Mouse (Mus musculus): ENCODE measurements around the gene Vwa7.
"Not testable (repeated sequence)": the region's sequence is repeated elsewhere in the genome, so short reads cannot be mapped to it uniquely, and the experiment has no call there.

Gene Vwa7

DNA sequence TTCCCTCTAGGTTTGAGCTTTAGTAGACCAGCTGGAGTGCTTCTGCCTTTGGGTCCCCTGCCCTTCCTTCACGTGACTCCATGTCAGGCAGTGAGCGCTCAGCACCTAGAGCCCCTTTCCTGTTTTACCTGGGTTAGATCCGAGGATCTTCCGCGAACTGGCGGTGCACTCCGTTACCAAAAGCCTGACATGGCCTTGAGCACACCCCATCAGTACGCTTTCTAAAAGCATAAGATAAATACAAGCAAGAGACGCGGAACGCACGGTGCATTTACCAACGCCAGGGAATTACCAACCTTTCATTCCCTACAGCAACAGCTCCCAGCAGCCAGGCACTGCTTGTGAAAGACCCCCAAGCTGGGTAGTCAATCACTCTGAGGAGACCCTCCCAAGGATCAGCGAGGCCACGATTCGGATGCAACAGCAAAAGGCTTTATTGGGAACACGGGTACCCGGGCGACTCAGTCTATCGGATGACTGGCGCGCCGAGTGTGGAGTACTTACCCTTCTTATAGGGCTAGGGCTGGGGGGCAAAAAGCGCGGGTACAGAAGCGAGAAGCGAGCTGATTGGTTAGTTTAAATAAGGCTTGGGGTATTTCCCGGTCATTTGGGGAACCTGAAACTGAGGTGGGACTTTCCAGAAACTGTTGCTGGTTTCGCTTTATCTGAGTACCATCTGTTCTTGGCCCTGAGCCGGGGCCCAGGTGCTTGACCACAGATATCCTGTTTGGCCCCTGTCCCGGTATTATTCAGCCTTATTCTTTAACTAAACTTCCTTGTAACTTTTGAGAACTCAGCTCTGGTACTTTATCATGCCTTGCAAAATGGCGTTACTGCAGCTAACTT is 16.3 kb upstream of the Vwa7 start:
- intact Hi-C loops (cut with DNase I): not testable (repeated sequence)

GRCm38 (mm10) chr17:35000717-35001451 is 15.5 kb upstream of the Vwa7 start, which contains the start of gene Vars:
Gene Vars (plus strand): TSS chr17:35000987.
- intact Hi-C loops (cut with DNase I): no loop called here

GRCm38 (mm10) chr17:35001452-35002152 is 14.8 kb upstream of the Vwa7 start:
- intact Hi-C loops (cut with DNase I): no loop called here

DNA sequence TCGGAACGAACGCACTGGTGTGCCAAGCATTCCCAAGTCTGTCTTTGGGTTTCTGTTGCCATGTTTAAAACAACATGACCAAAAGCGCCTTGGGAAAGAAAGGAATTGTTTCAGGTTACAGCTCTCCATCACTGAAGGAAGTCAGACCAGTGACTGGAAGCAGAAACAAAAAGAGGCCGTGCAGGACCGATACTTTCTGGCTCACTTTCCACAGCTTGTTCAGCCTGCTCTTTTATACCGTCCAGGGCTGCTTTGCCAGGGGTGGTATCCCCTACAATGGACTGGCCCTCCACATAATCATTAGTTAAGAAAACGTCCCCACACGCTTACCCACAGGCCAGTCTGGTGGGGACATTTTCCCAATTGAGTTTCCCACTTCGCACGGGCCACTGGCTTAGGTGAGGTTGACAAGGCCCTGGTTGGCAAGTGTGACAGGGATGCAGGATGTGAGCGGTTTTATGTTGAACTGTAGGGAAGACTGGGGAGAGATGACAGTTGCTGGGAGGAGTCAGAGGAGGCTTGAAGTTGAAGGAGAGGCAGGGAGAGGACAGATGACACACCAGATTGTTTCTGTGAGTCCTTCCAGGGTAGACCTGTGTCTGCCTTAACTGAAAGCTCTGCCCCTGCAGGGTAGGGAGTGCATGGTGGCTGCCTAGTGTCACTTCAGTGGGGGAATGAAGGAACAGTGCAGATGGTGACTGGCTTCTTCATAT is 14.1 kb upstream of the Vwa7 start:
- intact Hi-C loops (cut with DNase I): no loop called here

- intact Hi-C loops (cut with DNase I): no loop called here
These were observed 13.1 kb upstream of the Vwa7 start for GRCm38 (mm10) chr17:35003022-35003838.

DNA sequence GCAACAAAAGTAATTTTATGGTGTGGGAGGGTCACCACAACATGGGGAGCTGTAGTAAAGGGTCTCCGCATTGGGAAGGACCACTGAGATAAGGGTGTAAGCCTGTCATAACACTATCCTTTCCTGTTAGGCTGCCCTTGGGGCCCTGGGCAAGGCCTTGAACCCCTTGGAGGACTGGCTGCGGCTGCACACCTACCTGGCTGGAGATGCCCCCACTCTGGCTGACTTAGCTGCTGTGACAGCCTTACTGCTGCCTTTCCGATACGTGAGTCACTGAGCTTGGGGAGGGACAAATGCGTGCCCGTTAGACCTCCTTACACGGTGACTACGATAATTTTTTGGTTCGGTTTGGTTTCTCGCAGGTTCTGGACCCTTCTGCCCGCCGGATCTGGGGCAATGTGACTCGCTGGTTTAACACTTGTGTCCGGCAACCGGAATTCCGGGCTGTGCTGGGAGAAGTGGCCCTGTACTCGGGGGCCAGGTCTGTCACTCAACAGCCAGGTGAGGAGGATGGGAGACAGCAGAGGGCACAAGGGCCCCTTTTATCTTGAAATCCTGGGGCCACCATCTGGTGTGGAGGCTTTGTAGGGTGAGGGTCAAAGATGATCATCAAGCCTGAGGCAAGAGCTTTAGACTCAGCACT is 12.2 kb upstream of the Vwa7 start:
- intact Hi-C loops (cut with DNase I): no loop called here

DNA sequence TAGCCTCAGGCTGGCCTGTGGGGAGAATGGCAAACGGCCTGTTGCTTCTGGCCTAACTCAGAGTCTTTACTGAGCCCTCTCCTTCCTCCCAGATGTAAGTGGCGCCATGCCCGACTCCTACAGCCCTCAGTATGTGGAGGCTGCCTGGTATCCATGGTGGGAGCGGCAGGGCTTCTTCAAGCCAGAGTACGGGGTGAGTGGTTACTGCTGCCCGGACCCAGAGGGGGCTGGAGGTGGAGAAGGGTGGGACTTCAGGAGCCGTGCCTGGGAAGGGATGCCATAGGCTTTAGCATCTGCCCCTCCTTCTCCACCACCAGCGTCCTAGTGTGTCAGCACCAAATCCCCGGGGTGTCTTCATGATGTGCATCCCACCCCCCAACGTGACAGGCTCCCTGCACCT is 11.2 kb upstream of the Vwa7 start:
- intact Hi-C loops (cut with DNase I): no loop called here

- intact Hi-C loops (cut with DNase I): not testable (repeated sequence)
These were observed 10.5 kb upstream of the Vwa7 start for GRCm38 (mm10) chr17:35005902-35006301.

GRCm38 (mm10) chr17:35007387-35007991 is 8.9 kb upstream of the Vwa7 start:
- intact Hi-C loops (cut with DNase I): no loop called here

GRCm38 (mm10) chr17:35009586-35009985 is 6.8 kb upstream of the Vwa7 start:
- intact Hi-C loops (cut with DNase I): no loop called here

DNA sequence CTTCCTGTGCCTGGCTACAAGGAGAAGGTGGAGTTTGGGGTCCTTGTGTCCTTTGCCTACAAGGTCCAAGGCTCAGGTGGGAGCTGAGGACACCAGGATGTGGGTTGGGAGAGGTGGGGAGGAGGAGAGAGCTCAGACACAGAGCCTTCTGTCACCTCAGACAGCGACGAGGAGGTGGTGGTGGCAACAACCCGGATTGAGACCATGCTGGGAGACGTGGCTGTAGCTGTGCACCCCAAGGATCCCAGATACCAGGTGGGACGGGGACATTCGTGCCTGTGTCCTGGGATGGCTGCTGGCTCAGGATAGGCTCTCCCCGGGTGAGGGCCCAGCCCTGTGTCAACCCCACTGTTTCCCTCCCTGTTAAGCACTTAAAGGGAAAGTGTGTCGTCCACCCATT is 4.9 kb upstream of the Vwa7 start:
- intact Hi-C loops (cut with DNase I): no loop called here

GRCm38 (mm10) chr17:35012430-35012829 is 3.9 kb upstream of the Vwa7 start:
- intact Hi-C loops (cut with DNase I): no loop called here

DNA sequence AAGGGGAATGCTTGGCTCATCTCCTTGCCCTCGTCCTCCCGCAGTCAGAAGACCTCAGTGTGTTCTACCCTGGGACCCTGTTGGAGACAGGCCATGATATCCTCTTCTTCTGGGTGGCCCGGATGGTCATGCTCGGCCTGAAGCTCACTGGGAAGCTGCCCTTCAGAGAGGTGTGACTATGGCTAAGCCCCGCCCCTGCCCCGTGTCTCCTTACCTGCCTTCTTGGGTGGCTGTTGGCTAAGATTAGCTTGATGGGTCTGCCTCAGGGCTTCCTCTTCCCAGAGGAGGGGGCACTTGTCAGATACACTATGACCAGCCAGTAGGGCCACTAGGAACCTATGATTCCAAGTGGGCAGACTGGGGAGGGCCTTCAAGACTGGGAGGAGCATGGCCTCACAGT is 3.2 kb upstream of the Vwa7 start:
- intact Hi-C loops (cut with DNase I): no loop called here

DNA sequence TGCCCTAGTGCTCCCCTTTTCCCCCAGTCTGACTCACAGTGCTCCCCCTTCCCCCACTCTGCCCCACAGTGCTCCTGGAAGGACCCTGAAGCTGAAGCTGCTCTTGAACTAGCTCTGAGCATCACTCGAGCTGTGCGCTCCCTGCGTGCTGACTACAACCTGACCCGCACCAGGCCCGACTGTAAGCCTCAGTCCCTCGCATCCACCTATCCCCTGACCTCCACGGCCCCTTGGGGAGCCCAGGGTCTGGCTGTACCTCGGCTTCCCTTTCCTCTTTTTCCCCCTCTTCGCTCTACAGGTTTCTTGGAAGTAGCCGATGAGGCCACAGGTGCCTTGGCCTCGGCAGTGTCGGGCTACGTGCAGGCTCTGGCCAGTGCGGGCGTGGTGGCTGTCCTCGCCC is 1.1 kb upstream of the Vwa7 start:
- intact Hi-C loops (cut with DNase I): no loop called here

DNA sequence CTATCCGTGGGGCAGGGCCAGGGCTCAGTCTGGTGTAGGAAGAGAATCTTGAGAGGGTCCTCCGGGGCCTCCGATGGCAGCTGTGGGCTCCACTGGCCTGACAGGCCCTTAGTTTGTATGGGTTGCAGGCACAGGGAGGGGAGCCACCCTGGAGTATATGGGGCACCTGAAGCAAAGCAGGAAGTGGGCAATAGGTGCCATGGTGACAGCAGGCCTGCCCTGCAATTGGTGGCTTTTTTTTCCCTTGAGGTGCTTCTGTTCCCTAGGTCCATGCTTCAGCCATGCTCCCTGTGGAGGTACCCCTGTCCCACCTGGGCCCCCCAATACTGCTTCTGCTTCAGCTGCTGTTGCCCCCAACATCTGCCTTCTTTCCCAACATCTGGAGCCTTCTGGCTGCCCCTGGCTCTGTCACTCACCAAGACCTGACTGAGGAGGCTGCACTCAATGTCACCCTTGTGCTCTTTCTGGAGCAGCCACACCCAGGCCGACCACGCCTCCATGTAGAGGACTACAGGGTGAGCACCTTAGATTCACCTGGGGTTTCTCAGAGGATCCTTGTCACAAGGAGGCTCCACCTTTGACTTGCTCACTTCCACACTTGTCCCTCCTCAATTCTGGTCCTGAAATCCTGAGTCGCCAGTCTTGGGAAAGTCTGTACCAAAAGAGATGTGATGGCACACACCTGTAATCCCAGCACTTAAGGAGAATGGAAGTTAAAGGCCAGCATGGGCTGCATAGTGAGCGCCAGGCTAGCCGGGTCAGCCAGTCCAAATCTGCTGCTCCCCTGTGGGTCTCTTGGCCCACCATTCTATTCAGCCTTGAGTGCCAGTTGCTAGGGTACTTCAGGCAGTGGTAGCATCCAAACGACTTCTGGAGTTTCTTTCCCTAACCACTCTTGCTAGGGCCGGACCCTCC is 669 bp downstream of the Vwa7 start:
- intact Hi-C loops (cut with DNase I): no loop called here

- intact Hi-C loops (cut with DNase I): no loop called here
These were observed 1.3 kb downstream of the Vwa7 start for GRCm38 (mm10) chr17:35017706-35018030.

- intact Hi-C loops (cut with DNase I): no loop called here
These were observed 1.8 kb downstream of the Vwa7 start for GRCm38 (mm10) chr17:35018171-35018570.

GRCm38 (mm10) chr17:35019894-35020293 is 3.5 kb downstream of the Vwa7 start:
- intact Hi-C loops (cut with DNase I): loop anchor here (5.0 to 10.0 kb wide), 3 partner anchors 42 to 215 kb away; partner anchors contain the start of genes Atp6v1g2, Ly6g5c and Nfkbil1

Data from adrenal gland (tissue).